Mouse (Mus musculus): ENCODE measurements around the gene Bud23. TPM values are rescaled to one million over a fixed set of nuclear protein-coding genes. Genes with fewer than 3 reads are reported as not detected.
A peak's percentile ranks its signal among the peaks of the same experiment; 100 is the strongest.

Bud23 gene
- polyA plus RNA-seq, 1 experiment, result 63.8 TPM

GRCm38 (mm10) chr5:135016224-135016759, 48.5 kb downstream of the Bud23 start:
- H3K79me3 ChIP-seq (ENCODE audit: low read depth), result no peaks in the 10 kb centered on the region
- no peaks in the 10 kb centered on the region for H3K27me3 ChIP-seq (ENCODE audit: control insufficient read depth, insufficient read depth, insufficient read length)
- TF ChIP-seq USF1 (IDR thresholded peaks at IDR 0.05; ENCODE audit: low read depth) (no peak), MYOG (IDR thresholded peaks at IDR 0.05; ENCODE audit: control insufficient read depth, extremely low read depth, insufficient read length) (no peak), CEBPB (IDR thresholded peaks at IDR 0.05; ENCODE audit: low read depth) (no peak)
- no peak overlapping the region for H3ac ChIP-seq (ENCODE audit: control insufficient read depth, insufficient read length, low read depth)
- H3K36me3 ChIP-seq (ENCODE audit: control insufficient read depth, insufficient read depth), result no peaks in the 10 kb centered on the region
- no peaks in the 10 kb centered on the region for H3K79me2 ChIP-seq (ENCODE audit: control insufficient read depth, insufficient read depth)
- H3K4me3 ChIP-seq (ENCODE audit: insufficient read depth, poor library complexity, severe bottlenecking), result no peak overlapping the region

GRCm38 (mm10) chr5:135015497-135015896, 49.3 kb downstream of the Bud23 start:
- H3ac ChIP-seq (ENCODE audit: control insufficient read depth, insufficient read length, low read depth), result no peak overlapping the region
- peak; percentile 87 for TF ChIP-seq CTCF (IDR thresholded peaks at IDR 0.05; ENCODE audit: control insufficient read depth, insufficient read depth, insufficient read length)
- TF ChIP-seq USF1 (IDR thresholded peaks at IDR 0.05; ENCODE audit: low read depth), result no peak
- H3K79me3 ChIP-seq (ENCODE audit: low read depth), result no peaks in the 10 kb centered on the region
- no peak overlapping the region for H3K4me3 ChIP-seq (ENCODE audit: insufficient read depth, poor library complexity, severe bottlenecking)
- no peaks in the 10 kb centered on the region for H3K27me3 ChIP-seq (ENCODE audit: control insufficient read depth, insufficient read depth, insufficient read length)
- H3K36me3 ChIP-seq (ENCODE audit: control insufficient read depth, insufficient read depth), result no peaks in the 10 kb centered on the region
- no peaks in the 10 kb centered on the region for H3K79me2 ChIP-seq (ENCODE audit: control insufficient read depth, insufficient read depth)

- H3K79me2 ChIP-seq (ENCODE audit: control insufficient read depth, insufficient read depth), result no peaks in the 10 kb centered on the region
- no peak overlapping the region for H3K4me3 ChIP-seq (ENCODE audit: insufficient read depth, poor library complexity, severe bottlenecking)
- H3K27me3 ChIP-seq (ENCODE audit: control insufficient read depth, insufficient read depth, insufficient read length), result no peaks in the 10 kb centered on the region
- TF ChIP-seq CTCF (IDR thresholded peaks at IDR 0.05; ENCODE audit: control insufficient read depth, insufficient read depth, insufficient read length), result peak; percentile 76
- no peak for TF ChIP-seq MYOD1 (IDR thresholded peaks at IDR 0.05; ENCODE audit: control insufficient read depth, insufficient read length, low read depth)
- H3ac ChIP-seq (ENCODE audit: control insufficient read depth, insufficient read length, low read depth), result no peak overlapping the region
- no peaks in the 10 kb centered on the region for H3K36me3 ChIP-seq (ENCODE audit: control insufficient read depth, insufficient read depth)
- H3K79me3 ChIP-seq (ENCODE audit: low read depth), result no peaks in the 10 kb centered on the region
These were observed 51.9 kb downstream of the Bud23 start for GRCm38 (mm10) chr5:135012671-135013441.

DNA sequence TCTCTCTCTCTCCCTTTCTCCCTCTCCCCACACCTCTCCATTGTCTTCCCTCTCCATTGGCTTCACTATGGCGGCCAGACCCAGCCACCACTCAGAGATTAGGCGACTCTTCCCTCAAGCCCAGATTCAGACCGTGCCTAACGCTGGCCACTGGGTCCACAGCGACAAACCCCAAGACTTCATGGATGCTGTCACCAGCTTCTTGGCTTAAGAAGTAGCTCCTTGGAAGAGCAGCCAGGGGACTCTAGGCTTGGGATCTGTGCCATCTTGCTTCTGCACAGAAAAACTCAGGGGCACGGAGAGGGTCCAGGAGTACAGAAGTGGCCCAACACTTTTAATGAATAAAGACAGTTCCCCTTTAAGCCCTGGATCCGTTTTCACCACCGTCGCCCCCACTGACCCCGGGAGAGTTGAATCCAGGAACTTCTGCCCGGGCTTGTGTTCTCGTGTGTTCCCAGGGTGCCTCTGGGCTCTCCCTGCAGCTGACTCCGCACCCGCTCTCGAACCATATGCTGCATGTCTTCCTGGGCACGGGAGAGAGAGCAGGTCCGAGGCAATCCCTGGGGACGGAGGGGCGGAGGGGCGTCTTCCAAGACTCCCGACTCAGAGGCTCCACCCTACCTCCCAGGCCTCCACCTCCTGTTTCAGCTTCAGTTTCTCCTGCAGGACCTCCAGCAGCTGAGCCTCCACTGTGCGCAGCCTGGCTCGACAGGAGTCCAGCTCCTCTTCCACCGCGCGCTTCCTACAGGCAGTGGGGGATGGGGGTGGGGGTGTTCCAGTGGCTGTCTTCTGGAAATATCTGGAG, 52.7 kb downstream of the Bud23 start:
- Histone ChIP-seq H3K79me2 (ENCODE audit: control insufficient read depth, insufficient read depth) (no peaks in the 10 kb centered on the region), H3K4me3 (ENCODE audit: insufficient read depth, poor library complexity, severe bottlenecking) (no peak overlapping the region), H3K36me3 (ENCODE audit: control insufficient read depth, insufficient read depth) (no peaks in the 10 kb centered on the region), H3K27me3 (ENCODE audit: control insufficient read depth, insufficient read depth, insufficient read length) (no peaks in the 10 kb centered on the region), H3ac (ENCODE audit: control insufficient read depth, insufficient read length, low read depth) (no peak overlapping the region), H3K79me3 (ENCODE audit: low read depth) (no peaks in the 10 kb centered on the region)
- TF ChIP-seq CTCF (IDR thresholded peaks at IDR 0.05; ENCODE audit: control insufficient read depth, insufficient read depth, insufficient read length), result no peak
- TF ChIP-seq MYOD1 (IDR thresholded peaks at IDR 0.05; ENCODE audit: control insufficient read depth, insufficient read length, low read depth), result no peak
- no peak for TF ChIP-seq MAX (IDR thresholded peaks at IDR 0.05)
- no peak for TF ChIP-seq MYOG (IDR thresholded peaks at IDR 0.05; ENCODE audit: control insufficient read depth, extremely low read depth, insufficient read length)
- TF ChIP-seq CEBPB (IDR thresholded peaks at IDR 0.05; ENCODE audit: low read depth), result no peak
- no peak for TF ChIP-seq FOSL1 (IDR thresholded peaks at IDR 0.05; ENCODE audit: insufficient read depth, low read length, poor library complexity, severe bottlenecking)
- no peak for TF ChIP-seq USF1 (IDR thresholded peaks at IDR 0.05; ENCODE audit: low read depth)

- no peaks in the 10 kb centered on the region for H3K27me3 ChIP-seq (ENCODE audit: control insufficient read depth, insufficient read depth, insufficient read length)
- no peaks in the 10 kb centered on the region for H3K79me2 ChIP-seq (ENCODE audit: control insufficient read depth, insufficient read depth)
- H3K4me3 ChIP-seq (ENCODE audit: insufficient read depth, poor library complexity, severe bottlenecking), result no peak overlapping the region
- H3K36me3 ChIP-seq (ENCODE audit: control insufficient read depth, insufficient read depth), result no peaks in the 10 kb centered on the region
- TF ChIP-seq USF1 (IDR thresholded peaks at IDR 0.05; ENCODE audit: low read depth), result no peak
- no peak for TF ChIP-seq CTCF (IDR thresholded peaks at IDR 0.05; ENCODE audit: control insufficient read depth, insufficient read depth, insufficient read length)
- TF ChIP-seq CEBPB (IDR thresholded peaks at IDR 0.05; ENCODE audit: low read depth), result no peak
- no peak for TF ChIP-seq FOSL1 (IDR thresholded peaks at IDR 0.05; ENCODE audit: insufficient read depth, low read length, poor library complexity, severe bottlenecking)
- no peak for TF ChIP-seq MYOD1 (IDR thresholded peaks at IDR 0.05; ENCODE audit: control insufficient read depth, insufficient read length, low read depth)
- TF ChIP-seq MAX (IDR thresholded peaks at IDR 0.05), result no peak
- TF ChIP-seq MYOG (IDR thresholded peaks at IDR 0.05; ENCODE audit: control insufficient read depth, extremely low read depth, insufficient read length), result no peak
- H3ac ChIP-seq (ENCODE audit: control insufficient read depth, insufficient read length, low read depth), result no peak overlapping the region
- no peaks in the 10 kb centered on the region for H3K79me3 ChIP-seq (ENCODE audit: low read depth)
These were observed 53.7 kb downstream of the Bud23 start for GRCm38 (mm10) chr5:135010841-135011743.

Measured in C2C12 (cell line).